Mouse (Mus musculus) urinary bladder, postnatal 10 days (tissue): ENCODE data around the gene Msln.
A peak's percentile ranks its signal among the peaks of the same experiment; 100 is the strongest.
"Not testable (repeated sequence)": the region's sequence is repeated elsewhere in the genome, so short reads cannot be mapped to it uniquely, and the experiment has no call there.

Experiments used
- DNase-seq: peaks from one replicate; pipeline ENCODE4 v3.0.0; 2022; ENCODE audit warnings: low spot score

Gene Msln

GRCm38 (mm10) chr17:25769331-25769730 lies 15.2 kb upstream of the Msln start:
- DNase-seq: no peak

DNA sequence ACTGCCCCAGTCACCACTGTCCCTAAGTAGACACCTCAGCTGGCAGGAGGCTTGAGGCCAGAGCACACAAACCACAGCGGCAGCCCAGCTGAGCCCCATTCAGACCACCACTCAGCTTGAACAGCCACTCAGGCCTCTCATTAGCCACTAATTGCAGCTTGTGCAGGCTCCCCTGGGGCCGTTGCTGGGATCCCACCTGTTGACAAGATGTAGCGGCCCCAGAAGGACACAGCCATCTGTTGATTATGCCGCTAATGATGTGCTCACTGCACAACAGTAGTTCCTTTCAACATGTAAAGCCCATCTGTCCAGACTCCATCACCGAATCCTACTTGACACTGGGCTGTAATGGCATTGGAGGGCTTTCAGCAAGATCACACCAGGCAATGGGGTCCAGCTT lies 11.7 kb upstream of the Msln start:
- DNase-seq: no peak

DNA sequence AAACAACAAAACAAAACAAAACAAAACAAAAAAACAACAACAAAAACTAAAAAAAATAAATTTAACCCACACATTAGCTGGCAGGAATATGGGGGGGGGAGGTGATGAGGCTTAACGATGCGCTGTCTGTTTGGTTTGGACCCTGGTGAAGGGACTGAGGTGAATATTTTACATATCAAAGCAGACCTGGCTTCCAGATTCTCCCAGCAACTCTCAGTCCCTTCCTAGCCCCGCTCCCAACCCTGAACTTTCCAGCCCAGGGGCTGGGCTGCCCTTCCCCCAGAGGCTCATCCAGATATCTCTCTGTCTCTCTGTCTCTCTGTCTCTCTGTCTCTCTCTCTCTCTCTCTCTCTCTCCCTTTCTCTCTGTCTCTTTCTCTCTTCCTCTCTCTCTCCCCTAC lies 8.4 kb upstream of the Msln start:
- DNase-seq: no peak

DNA sequence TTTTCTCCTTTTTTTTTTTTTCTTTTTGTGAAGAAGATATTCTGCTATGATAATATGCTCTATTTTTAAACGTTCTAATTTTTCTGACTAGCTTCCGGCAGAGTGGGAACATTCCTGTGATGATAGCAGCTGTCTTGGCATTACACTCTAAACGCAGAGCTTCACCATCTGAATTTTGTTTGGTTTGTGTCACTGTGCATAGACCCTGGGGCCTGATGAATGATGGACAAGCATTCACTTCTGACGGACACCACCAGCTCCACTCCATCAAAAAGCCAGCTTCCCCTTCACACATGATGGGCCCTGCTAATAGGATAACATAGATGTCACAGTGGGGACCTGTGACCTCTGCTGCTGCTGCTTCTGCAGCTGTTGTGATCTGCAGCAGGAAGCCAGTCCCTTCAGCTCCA lies 7.4 kb upstream of the Msln start:
- DNase-seq: no peak

- DNase-seq: no peak
These were observed 6.0 kb upstream of the Msln start for GRCm38 (mm10) chr17:25760148-25760547.

- no peak for DNase-seq
These were observed 3.5 kb upstream of the Msln start for GRCm38 (mm10) chr17:25757691-25758090.

DNA sequence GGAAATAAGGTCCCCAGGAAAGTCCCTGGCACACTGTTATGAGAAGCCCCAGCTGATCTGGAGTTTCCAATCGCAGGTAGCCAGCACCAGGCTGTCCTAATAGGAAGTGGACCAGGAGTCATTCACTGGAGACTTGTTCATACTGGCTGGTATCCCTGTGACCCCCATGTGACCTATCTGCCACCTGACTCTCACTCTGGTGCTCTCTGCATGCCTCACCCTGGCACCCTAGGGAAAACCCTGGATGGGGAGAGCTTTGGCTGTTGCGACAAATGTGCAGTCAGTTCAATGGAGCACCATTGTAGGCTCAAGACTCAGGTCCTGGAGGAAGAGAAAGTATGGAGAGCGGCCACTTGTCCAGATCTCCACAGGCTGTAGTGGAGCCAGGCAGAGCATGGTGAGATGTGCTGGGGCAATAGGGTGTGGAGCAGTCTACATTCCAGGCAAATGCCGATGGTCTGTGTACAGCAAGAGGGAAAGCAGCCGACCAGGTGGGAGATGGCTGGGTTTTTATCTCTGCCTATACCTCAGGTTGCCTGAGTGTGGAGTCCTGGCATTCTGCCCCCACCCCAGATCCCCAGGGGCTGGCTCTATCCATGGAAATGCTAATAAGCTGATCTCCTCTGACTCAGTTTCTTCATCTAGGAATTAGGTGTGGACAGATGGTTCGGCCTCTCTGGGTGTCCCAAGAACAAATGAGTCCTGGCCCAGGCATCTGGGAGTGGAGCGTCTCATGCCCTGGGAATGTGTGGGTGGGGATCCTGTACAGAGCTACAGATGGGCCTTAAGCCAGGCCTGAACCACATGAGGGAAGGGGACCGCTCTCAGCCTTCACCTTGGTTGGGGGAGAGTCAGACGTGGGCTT lies 2.4 kb upstream of the Msln start:
- DNase-seq: no peak

- no peak for DNase-seq
These were observed 1.6 kb upstream of the Msln start for GRCm38 (mm10) chr17:25755627-25756377.

DNA sequence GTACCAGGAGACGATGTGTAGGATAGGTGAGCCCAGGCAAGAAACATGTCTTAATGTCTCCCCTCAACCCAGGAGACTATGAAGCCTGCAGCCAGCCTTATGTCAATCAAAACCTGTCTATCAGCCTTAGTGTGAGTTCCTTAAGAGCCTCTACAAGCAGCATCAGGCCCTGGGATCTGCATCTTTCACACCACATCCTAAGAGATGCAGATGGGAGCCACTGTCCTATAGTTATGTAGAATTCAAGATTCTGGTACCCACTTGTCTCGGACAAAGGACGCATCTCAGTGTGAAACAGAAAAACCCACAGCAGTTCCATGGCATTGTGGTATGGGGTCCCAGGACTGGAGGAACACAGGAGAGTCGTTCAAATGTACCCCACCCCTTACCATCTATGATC lies 908 bp upstream of the Msln start:
- DNase-seq: no peak

DNA sequence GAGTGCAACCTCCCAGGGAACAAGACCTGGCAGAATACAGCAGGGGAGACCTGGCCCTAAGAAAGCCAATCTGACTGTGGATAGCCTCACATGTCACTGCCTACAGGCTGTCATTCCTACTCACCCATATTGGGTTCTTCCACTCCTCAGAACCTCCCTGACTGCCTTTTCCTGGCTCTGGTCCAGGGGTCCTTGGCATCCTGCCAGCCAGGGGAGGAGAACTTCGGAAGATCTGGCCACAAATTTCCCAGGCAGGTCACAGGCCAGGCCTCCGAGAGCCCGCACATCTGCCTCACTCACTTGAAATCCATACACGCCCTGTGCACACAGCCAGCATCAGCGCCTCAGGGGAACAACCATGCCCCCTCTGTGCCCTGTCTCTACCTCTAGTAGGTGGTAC lies 2.7 kb downstream of the Msln start:
- DNase-seq: no peak

- DNase-seq: no peak
These were observed 4.9 kb downstream of the Msln start for GRCm38 (mm10) chr17:25749314-25749713.

DNA sequence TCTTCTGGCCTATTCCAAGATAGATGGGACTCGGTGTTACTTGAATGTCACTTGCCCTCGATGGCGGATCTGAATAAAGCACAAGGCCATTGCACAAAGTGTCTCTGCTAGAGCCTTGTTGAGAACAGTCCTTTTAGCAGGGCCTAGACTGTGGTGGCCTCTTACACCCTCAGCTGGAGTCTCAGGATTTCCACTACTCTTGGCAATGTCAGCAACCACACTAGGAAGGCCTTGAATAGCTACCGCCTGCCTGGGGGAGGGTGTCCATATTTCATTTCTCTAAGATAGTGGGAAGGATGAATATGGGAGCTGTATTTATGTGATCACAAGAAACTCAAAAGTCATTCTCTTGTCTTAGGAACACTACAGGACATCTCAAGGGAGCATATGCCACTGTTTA lies 5.9 kb downstream of the Msln start:
- no peak for DNase-seq

GRCm38 (mm10) chr17:25744311-25744710 lies 9.9 kb downstream of the Msln start:
- DNase-seq: no peak

DNA sequence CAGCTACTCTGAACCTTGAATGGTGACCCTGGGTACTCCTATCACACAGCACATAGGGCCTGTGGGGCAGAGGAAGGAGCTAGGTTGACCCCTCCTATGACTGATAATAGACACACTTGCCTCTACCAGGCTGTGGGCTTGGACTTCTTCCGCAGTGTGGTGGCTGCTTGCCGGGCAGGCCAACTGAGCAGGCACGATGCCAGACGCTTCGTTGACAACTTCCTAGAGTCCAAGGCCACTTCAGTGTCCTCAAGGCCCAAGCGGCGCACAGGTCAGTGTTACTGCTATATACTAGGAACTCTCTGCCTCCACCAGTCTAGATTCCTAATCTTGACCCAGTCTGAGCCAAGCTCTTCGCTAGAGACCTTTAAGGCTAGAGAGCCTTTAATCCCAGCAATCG lies 10.3 kb downstream of the Msln start:
- DNase-seq: no peak

DNA sequence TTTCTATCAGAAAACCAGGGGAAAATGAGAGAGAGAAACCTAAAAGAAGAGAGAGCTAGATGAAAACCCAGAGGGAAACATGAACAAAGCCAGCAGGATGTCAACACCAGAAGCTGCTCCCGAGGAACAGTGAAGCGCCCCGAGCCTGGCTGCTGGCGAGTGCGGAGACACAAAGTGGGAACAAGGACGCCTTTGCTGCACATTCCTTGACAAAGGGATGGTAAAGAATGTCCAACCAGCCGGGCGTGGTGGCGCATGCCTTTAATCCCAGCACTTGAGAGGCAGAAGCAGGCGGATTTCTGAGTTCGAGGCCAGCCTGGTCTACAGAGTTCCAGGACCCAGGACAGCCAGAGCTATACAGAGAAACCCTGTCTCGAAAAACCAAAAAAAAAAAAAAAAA lies 12.7 kb downstream of the Msln start:
- DNase-seq: not testable (repeated sequence)

DNA sequence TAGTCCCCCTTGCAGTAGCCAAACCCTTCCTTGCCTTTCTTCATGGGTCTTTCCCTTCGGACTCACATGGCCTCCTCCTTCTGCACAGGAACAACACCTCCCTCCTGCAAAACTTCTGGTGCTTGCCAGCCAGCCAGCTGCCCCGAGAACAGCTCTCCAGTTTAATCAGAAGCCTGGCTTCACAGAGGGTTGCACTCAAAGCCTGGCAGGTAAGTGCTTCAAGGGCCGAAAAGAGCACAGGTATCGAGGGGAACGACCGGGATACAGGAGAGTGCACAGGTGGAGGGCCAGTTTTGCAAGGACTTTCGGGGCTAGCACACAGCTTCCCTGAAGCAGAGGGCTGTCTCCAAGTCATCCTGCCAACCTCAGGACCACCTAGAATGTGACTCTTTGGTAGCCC lies 15.3 kb downstream of the Msln start:
- DNase-seq: no peak

GRCm38 (mm10) chr17:25735745-25736144 lies 18.4 kb downstream of the Msln start, which contains the start of gene Mslnl:
Mslnl (plus strand) TSS chr17:25736042.
- DNase-seq: no peak

- no peak for DNase-seq
These were observed 18.9 kb downstream of the Msln start for GRCm38 (mm10) chr17:25735246-25735645.

- peak; percentile 60 for DNase-seq
These were observed 22.1 kb downstream of the Msln start for GRCm38 (mm10) chr17:25732082-25732481.

- no peak for DNase-seq
These were observed 26.2 kb downstream of the Msln start for GRCm38 (mm10) chr17:25728009-25728270.

GRCm38 (mm10) chr17:25727265-25728008 lies 26.7 kb downstream of the Msln start, which contains the start of the genes Chtf18 and Rpusd1:
Chtf18 (minus strand) TSS chr17:25727419.
Rpusd1 (plus strand) TSS chr17:25727670.
- peak; percentile 96 for DNase-seq

DNA sequence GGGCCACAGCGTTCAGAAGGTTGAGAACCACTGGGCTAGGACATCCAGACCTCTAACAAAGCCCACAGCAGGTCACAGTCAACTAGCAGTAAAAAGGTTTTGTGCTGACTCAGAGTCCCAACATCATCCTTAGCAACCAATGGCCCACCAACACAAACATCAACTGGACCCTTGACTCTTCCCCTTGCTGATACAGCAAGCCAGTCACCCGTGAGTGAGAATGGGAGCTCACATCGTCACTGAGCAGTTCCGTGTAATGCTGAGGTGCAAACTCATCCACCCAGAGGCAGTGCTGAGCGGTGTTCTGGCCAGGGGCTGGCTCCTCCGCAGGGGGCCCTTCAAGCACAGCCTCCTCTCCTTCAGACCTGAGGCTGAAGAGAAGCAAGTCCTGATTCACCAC lies 28.9 kb downstream of the Msln start:
- no peak for DNase-seq

GRCm38 (mm10) chr17:25723919-25724318 lies 30.3 kb downstream of the Msln start:
- no peak for DNase-seq
